Mouse (Mus musculus): ENCODE measurements at regions not wholly inside any gene's neighbourhood (a gene's known extent, or its start where the extent isn't known, plus 50 kb on each side); places are given as distances from the start of the nearest gene placed in this dataset.

- H3K9ac ChIP-seq (ENCODE audit: insufficient read depth, low read depth, low read length, poor library complexity, severe bottlenecking) = no peak overlapping the region
- no peak overlapping the region for H3K27ac ChIP-seq (ENCODE audit: insufficient read depth, low read depth, low read length, poor library complexity, severe bottlenecking)
- no peaks in the 10 kb centered on the region for H3K9me3 ChIP-seq (ENCODE audit: control insufficient read depth, insufficient read depth, low read depth, low read length)
- in situ Hi-C loops (cut with MboI; ENCODE audit: low sequenced_read_pairs in 2 of 2, unreplicated experiment in 2 of 2) = no loop called here
- H3K36me3 ChIP-seq (ENCODE audit: control insufficient read depth, insufficient read depth, low read length, poor library complexity, severe bottlenecking) = no peaks in the 10 kb centered on the region
- no peaks in the 10 kb centered on the region for H3K4me1 ChIP-seq (ENCODE audit: control insufficient read depth in 2 of 2, insufficient read depth in 2 of 2, low read length in 2 of 2, poor library complexity in 1 of 2)
- no peak for DNase-seq (ENCODE audit: low read depth, low spot score)
- H3K4me3 ChIP-seq (ENCODE audit: insufficient read depth in 1 of 2, low read depth in 1 of 2, low read length in 2 of 2, poor library complexity in 1 of 2, severe bottlenecking in 1 of 2) = no peak overlapping the region
- TF ChIP-seq MAFK (IDR thresholded peaks at IDR 0.05; ENCODE audit: insufficient read depth, low read depth, low read length) (no peak), HCFC1 (IDR thresholded peaks at IDR 0.05; ENCODE audit: borderline replicate concordance, insufficient read depth, low read length) (no peak), CHD2 (IDR thresholded peaks at IDR 0.05; ENCODE audit: low read depth, low read length) (no peak), ZNF384 (IDR thresholded peaks at IDR 0.05; ENCODE audit: low read depth, low read length) (no peak), ZC3H11A (IDR thresholded peaks at IDR 0.05; ENCODE audit: borderline replicate concordance, low read depth, low read length) (no peak)
Measured at GRCm38 (mm10) chr11:12836387-12836786, 371.6 kb upstream of the Cobl start.

DNA sequence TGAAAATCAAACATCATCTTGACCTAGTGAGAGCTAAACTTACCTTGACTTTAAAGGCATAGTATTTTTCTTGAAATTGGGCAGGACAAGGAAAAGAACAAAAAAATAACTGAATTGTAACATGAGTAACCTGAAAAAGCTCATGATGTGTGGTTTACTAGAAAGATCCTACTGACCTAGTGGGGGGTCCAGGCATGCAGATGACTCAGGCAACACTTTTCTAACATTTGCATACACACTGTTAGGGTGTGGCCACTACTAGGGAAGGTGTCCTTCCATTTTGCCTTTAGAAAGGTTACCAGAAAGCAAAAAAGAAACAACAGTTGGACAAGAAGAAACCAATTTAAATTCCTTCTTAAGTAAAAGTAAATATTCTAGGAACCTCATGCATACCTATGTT lies 347.3 kb upstream of the Cobl start:
- Histone ChIP-seq H3K4me3 (ENCODE audit: insufficient read depth in 1 of 2, low read depth in 1 of 2, low read length in 2 of 2, poor library complexity in 1 of 2, severe bottlenecking in 1 of 2) (peak overlapping the region in 1 of 2 experiments; percentile 69; a peak in 1 of 4 replicates), H3K9ac (ENCODE audit: insufficient read depth, low read depth, low read length, poor library complexity, severe bottlenecking) (no peak overlapping the region), H3K27ac (ENCODE audit: insufficient read depth, low read depth, low read length, poor library complexity, severe bottlenecking) (no peak overlapping the region; the same call in 1 of the 2 replicates), H3K9me3 (ENCODE audit: control insufficient read depth, insufficient read depth, low read depth, low read length) (no peaks in the 10 kb centered on the region), H3K4me1 (ENCODE audit: control insufficient read depth in 2 of 2, insufficient read depth in 2 of 2, low read length in 2 of 2, poor library complexity in 1 of 2) (peaks cover 2 to 6% of the 10 kb centered on the region in 2 experiments; a peak in 2 of 4 replicates), H3K36me3 (ENCODE audit: control insufficient read depth, insufficient read depth, low read length, poor library complexity, severe bottlenecking) (no peaks in the 10 kb centered on the region)
- in situ Hi-C loops (cut with MboI; ENCODE audit: low sequenced_read_pairs in 2 of 2, unreplicated experiment in 2 of 2) = no loop called here
- no peak for DNase-seq (ENCODE audit: low read depth, low spot score)
- TF ChIP-seq HCFC1 (IDR thresholded peaks at IDR 0.05; ENCODE audit: borderline replicate concordance, insufficient read depth, low read length) (no peak), ZC3H11A (IDR thresholded peaks at IDR 0.05; ENCODE audit: borderline replicate concordance, low read depth, low read length) (no peak)

DNA sequence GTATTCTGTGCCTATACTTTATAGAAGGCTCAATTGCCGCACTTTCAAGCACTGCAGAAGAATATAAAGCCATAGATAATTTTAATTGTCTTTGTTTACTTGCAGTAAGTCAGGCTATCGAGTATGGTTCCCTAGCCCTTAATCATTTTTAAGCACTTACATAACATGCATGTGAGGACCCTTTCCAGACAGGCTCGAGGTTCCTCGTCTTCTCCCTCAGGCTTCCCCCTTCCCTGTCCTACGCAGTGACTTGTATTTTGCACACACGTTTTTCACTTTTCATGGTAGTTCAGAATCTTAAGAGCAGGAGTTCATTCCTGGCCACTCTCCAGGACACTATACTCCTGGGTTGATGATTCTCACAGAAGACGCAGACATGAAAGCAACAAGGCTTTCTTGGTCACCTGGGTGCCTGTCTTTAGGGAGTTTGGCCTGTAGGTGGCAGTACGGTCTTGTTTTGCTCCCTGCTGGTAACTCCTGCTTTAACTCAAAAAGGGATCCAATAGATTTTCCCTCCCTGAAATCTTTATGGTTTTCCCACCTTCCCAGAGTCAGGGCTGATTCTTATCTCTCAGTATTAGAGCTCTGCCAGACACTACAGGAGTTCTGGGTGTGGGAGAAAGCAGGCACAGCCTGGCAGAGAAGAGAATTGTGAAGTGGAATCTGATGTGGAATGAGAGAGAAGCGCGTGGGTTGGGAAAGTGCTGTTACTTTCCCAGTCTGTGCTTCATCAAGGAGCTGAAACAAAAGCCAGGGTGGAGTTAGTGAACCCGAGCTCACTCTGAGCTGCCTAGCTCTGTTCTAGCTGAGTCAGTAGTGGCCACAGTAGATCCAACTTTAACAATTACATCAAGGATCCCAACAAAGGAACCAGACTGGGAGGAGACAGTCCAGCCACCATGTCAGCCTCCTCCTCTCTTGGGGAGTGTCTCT lies 346.5 kb upstream of the Cobl start:
- in situ Hi-C loops (cut with MboI; ENCODE audit: low sequenced_read_pairs in 2 of 2, unreplicated experiment in 2 of 2) = no loop called here
- H3K9me3 ChIP-seq (ENCODE audit: control insufficient read depth, insufficient read depth, low read depth, low read length) = no peaks in the 10 kb centered on the region
- TF ChIP-seq MAFK (IDR thresholded peaks at IDR 0.05; ENCODE audit: insufficient read depth, low read depth, low read length) = peak; percentile 77
- peak; percentile 92 for TF ChIP-seq ZC3H11A (IDR thresholded peaks at IDR 0.05; ENCODE audit: borderline replicate concordance, low read depth, low read length)
- no peak for TF ChIP-seq CHD2 (IDR thresholded peaks at IDR 0.05; ENCODE audit: low read depth, low read length)
- TF ChIP-seq HCFC1 (IDR thresholded peaks at IDR 0.05; ENCODE audit: borderline replicate concordance, insufficient read depth, low read length) = no peak
- TF ChIP-seq ZNF384 (IDR thresholded peaks at IDR 0.05; ENCODE audit: low read depth, low read length) = 0 out of 2 replicates have a peak, but pooled peaks have one; percentile 6
- H3K4me1 ChIP-seq (ENCODE audit: control insufficient read depth in 2 of 2, insufficient read depth in 2 of 2, low read length in 2 of 2, poor library complexity in 1 of 2) = peaks cover 2 to 6% of the 10 kb centered on the region in 2 experiments; a peak in 2 of 4 replicates
- H3K4me3 ChIP-seq (ENCODE audit: insufficient read depth in 1 of 2, low read depth in 1 of 2, low read length in 2 of 2, poor library complexity in 1 of 2, severe bottlenecking in 1 of 2) = peak overlapping the region; percentile 36 to 69; a peak in 2 of 4 replicates
- H3K36me3 ChIP-seq (ENCODE audit: control insufficient read depth, insufficient read depth, low read length, poor library complexity, severe bottlenecking) = no peaks in the 10 kb centered on the region
- peak; percentile 92 for DNase-seq (ENCODE audit: low read depth, low spot score)
- peak overlapping the region; percentile 87 for H3K27ac ChIP-seq (ENCODE audit: insufficient read depth, low read depth, low read length, poor library complexity, severe bottlenecking)
- peak overlapping the region; percentile 67; the same call in 1 of the 2 replicates for H3K9ac ChIP-seq (ENCODE audit: insufficient read depth, low read depth, low read length, poor library complexity, severe bottlenecking)
